Mouse (Mus musculus) hindbrain, embryonic 16.5 days (tissue): ENCODE measurements at regions not wholly inside any gene's neighbourhood (a gene's known extent, or its start where the extent isn't known, plus 50 kb on each side); places are given as distances from the start of the nearest gene placed in this dataset.
"Not testable (repeated sequence)": the region's sequence is repeated elsewhere in the genome, so short reads cannot be mapped to it uniquely, and the experiment has no call there.

Source experiments
- ATAC-seq: fragments of 200-750 bp; cut with Nextera tagmentation; 2 replicates; pipeline ENCODE4 v1.8.0; 2017; ENCODE audit warnings: moderate TSS enrichment, moderate library complexity
- H3K27ac ChIP-seq: fragments of 300-500 bp; sonication (generic); 2 replicates; pipeline ENCODE4 v1.5.1; 2014; ENCODE audit warnings: low read depth, mild to moderate bottlenecking, control low read depth, low read length, moderate library complexity
- H3K27me3 ChIP-seq: fragments of 300-500 bp; sonication (generic); replicated peaks from 2 replicates; pipeline ENCODE4 v1.6.1; 2014; ENCODE audit warnings: low read length; ENCODE audit not compliant: control insufficient read depth, insufficient read depth
- H3K36me3 ChIP-seq: fragments of 300-500 bp; sonication (generic); 2 replicates; pipeline ENCODE4 v1.6.1; 2014; ENCODE audit warnings: mild to moderate bottlenecking, low read length, moderate library complexity, mixed read lengths; ENCODE audit not compliant: control insufficient read depth, insufficient read depth
- H3K4me1 ChIP-seq: fragments of 300-500 bp; sonication (generic); 2 replicates; pipeline ENCODE4 v1.6.1; 2014; ENCODE audit warnings: low read depth, low read length; ENCODE audit not compliant: control insufficient read depth, insufficient read depth
- H3K4me2 ChIP-seq: fragments of 300-500 bp; sonication (generic); 2 replicates; pipeline ENCODE4 v1.6.1; 2014; ENCODE audit warnings: mild to moderate bottlenecking, low read length, control low read depth, moderate library complexity
- H3K4me3 ChIP-seq: fragments of 300-500 bp; sonication (generic); 2 replicates; pipeline ENCODE4 v1.5.1; 2014; ENCODE audit warnings: mild to moderate bottlenecking, low read length, control low read depth, moderate library complexity
- H3K9ac ChIP-seq: fragments of 300-500 bp; sonication (generic); 2 replicates; pipeline ENCODE4 v1.6.1; 2014; ENCODE audit warnings: low read depth, mild to moderate bottlenecking, control low read depth, low read length, moderate library complexity
- H3K9me3 ChIP-seq: fragments of 300-500 bp; sonication (generic); 2 replicates; pipeline ENCODE4 v1.6.1; 2014; ENCODE audit warnings: mild to moderate bottlenecking, low read length, moderate library complexity; ENCODE audit not compliant: control insufficient read depth
- WGBS: fragments of 180-500 bp; shearing (Covaris S2); extraction: QIAGEN DNeasy Blood & Tissue Kit; methylation state at CpG from one replicate; pipeline ENCODE4 v1.1.7; 2014; 5-methylcytosine and 5-hydroxymethylcytosine counted together

GRCm38 (mm10) chr10:111354607-111355006, 56.1 kb downstream of the Bbs10 start:
- 46% methylated on average over 8 of the region's 8 CpGs for WGBS
- Histone ChIP-seq H3K36me3 (no peaks in the 10 kb centered on the region), H3K4me3 (no peak overlapping the region), H3K27me3 (no peaks in the 10 kb centered on the region), H3K27ac (no peak overlapping the region), H3K4me2 (no peak overlapping the region), H3K4me1 (no peaks in the 10 kb centered on the region), H3K9me3 (no peaks in the 10 kb centered on the region), H3K9ac (no peak overlapping the region)
- ATAC-seq, result peak; percentile 60

GRCm38 (mm10) chr10:111358340-111358739, 59.9 kb downstream of the Bbs10 start:
- not testable (repeated sequence) for H3K4me1 ChIP-seq, H3K4me2 ChIP-seq, H3K4me3 ChIP-seq, H3K9me3 ChIP-seq, H3K27ac ChIP-seq, H3K27me3 ChIP-seq, H3K9ac ChIP-seq, ATAC-seq, H3K36me3 ChIP-seq
- WGBS, result 100% methylated on average over 1 of the region's 1 CpGs

GRCm38 (mm10) chr10:111361749-111362435, 63.4 kb downstream of the Bbs10 start:
- H3K36me3 ChIP-seq, result no peaks in the 10 kb centered on the region
- H3K9me3 ChIP-seq, result no peaks in the 10 kb centered on the region
- H3K4me2 ChIP-seq, result no peak overlapping the region
- no peak for ATAC-seq
- 90% methylated on average over 17 of the region's 18 CpGs for WGBS
- no peak overlapping the region for H3K9ac ChIP-seq
- no peaks in the 10 kb centered on the region for H3K27me3 ChIP-seq
- H3K4me1 ChIP-seq, result peaks cover 2% of the 10 kb centered on the region; the same call in 1 of the 2 replicates
- no peak overlapping the region for H3K27ac ChIP-seq
- H3K4me3 ChIP-seq, result no peak overlapping the region

GRCm38 (mm10) chr10:111363729-111364617, 65.5 kb downstream of the Bbs10 start:
- Histone ChIP-seq H3K4me1 (peaks cover 2% of the 10 kb centered on the region; the same call in 1 of the 2 replicates), H3K9ac (no peak overlapping the region), H3K27ac (no peak overlapping the region; the same call in 1 of the 2 replicates), H3K4me2 (no peak overlapping the region), H3K36me3 (no peaks in the 10 kb centered on the region), H3K27me3 (no peaks in the 10 kb centered on the region), H3K4me3 (no peak overlapping the region), H3K9me3 (no peaks in the 10 kb centered on the region)
- WGBS, result 38% methylated on average over 14 of the region's 14 CpGs
- no peak for ATAC-seq

GRCm38 (mm10) chr10:111365011-111365410, 66.5 kb downstream of the Bbs10 start:
- H3K9ac ChIP-seq, result no peak overlapping the region
- WGBS, result 69% methylated on average over 5 of the region's 5 CpGs
- H3K4me3 ChIP-seq, result no peak overlapping the region
- H3K4me1 ChIP-seq, result peaks cover 2% of the 10 kb centered on the region; the same call in 1 of the 2 replicates
- H3K9me3 ChIP-seq, result no peaks in the 10 kb centered on the region
- peak; percentile 74 for ATAC-seq
- no peaks in the 10 kb centered on the region for H3K36me3 ChIP-seq
- no peaks in the 10 kb centered on the region for H3K27me3 ChIP-seq
- H3K4me2 ChIP-seq, result no peak overlapping the region
- H3K27ac ChIP-seq, result no peak overlapping the region

GRCm38 (mm10) chr10:111369046-111369445, 70.6 kb downstream of the Bbs10 start:
- ATAC-seq, H3K9ac ChIP-seq, H3K4me1 ChIP-seq, H3K4me3 ChIP-seq, H3K27me3 ChIP-seq, H3K9me3 ChIP-seq, H3K4me2 ChIP-seq, H3K36me3 ChIP-seq, H3K27ac ChIP-seq: not testable (repeated sequence)
- WGBS, result 77% methylated on average over 3 of the region's 3 CpGs

- H3K4me2 ChIP-seq, result no peak overlapping the region
- H3K9ac ChIP-seq, result no peak overlapping the region
- no peaks in the 10 kb centered on the region for H3K36me3 ChIP-seq
Observed at GRCm38 (mm10) chr10:111378047-111378618, 79.7 kb downstream of the Bbs10 start.

GRCm38 (mm10) chr10:111381689-111382088, 83.2 kb downstream of the Bbs10 start:
- ATAC-seq, result peak; percentile 75
- Histone ChIP-seq H3K9ac (no peak overlapping the region), H3K9me3 (no peaks in the 10 kb centered on the region), H3K4me1 (peaks cover 5% of the 10 kb centered on the region; the same call in 1 of the 2 replicates), H3K27me3 (no peaks in the 10 kb centered on the region), H3K4me2 (no peak overlapping the region), H3K4me3 (no peak overlapping the region), H3K36me3 (no peaks in the 10 kb centered on the region), H3K27ac (no peak overlapping the region)
- WGBS, result 63% methylated on average over 15 of the region's 15 CpGs

More at GRCm38 (mm10) chr10:111378047-111378618, 79.7 kb downstream of the Bbs10 start:
- no peak overlapping the region for H3K4me3 ChIP-seq
- 55% methylated on average over 10 of the region's 11 CpGs for WGBS
- H3K9me3 ChIP-seq, result no peaks in the 10 kb centered on the region
- no peak for ATAC-seq
- no peaks in the 10 kb centered on the region for H3K27me3 ChIP-seq
- H3K27ac ChIP-seq, result no peak overlapping the region
- H3K4me1 ChIP-seq, result peaks cover 5% of the 10 kb centered on the region; the same call in 1 of the 2 replicates
